Mouse (Mus musculus) midbrain, embryonic 12.5 days (tissue): Measurements from ENCODE around the gene 4930469K13Rik. TPM values are rescaled to one million over a fixed set of nuclear protein-coding genes. Genes with fewer than 3 reads are reported as not detected.

Experiments used
- ATAC-seq: fragments of 200-750 bp; cut with Nextera tagmentation; 2 replicates; pipeline ENCODE4 v1.8.0; 2017; ENCODE audit warnings: low read depth, moderate TSS enrichment, moderate library complexity; ENCODE audit not compliant: low FRiP score
- H3K27ac ChIP-seq: fragments of 300-500 bp; sonication (generic); replicated peaks from 2 replicates; pipeline ENCODE4 v1.5.1; 2016; ENCODE audit warnings: mild to moderate bottlenecking
- H3K27me3 ChIP-seq: fragments of 300-500 bp; sonication (generic); 2 replicates; pipeline ENCODE4 v1.6.1; 2016; ENCODE audit warnings: mild to moderate bottlenecking
- H3K36me3 ChIP-seq: fragments of 300-500 bp; sonication (generic); 2 replicates; pipeline ENCODE4 v1.6.1; 2016
- H3K4me1 ChIP-seq: fragments of 300-500 bp; sonication (generic); 2 replicates; pipeline ENCODE4 v1.6.1; 2016
- H3K4me2 ChIP-seq: fragments of 300-500 bp; sonication (generic); replicated peaks from 2 replicates; pipeline ENCODE4 v1.6.1; 2016; ENCODE audit warnings: mild to moderate bottlenecking, moderate library complexity
- H3K4me3 ChIP-seq: fragments of 300-500 bp; sonication (generic); 2 replicates; pipeline ENCODE4 v1.5.1; 2016; ENCODE audit warnings: mild to moderate bottlenecking
- H3K9ac ChIP-seq: fragments of 300-500 bp; sonication (generic); replicated peaks from 2 replicates; pipeline ENCODE4 v1.6.1; 2016; ENCODE audit warnings: mild to moderate bottlenecking, moderate library complexity
- H3K9me3 ChIP-seq: fragments of 300-500 bp; sonication (generic); 2 replicates; pipeline ENCODE4 v1.6.1; 2016; ENCODE audit warnings: mild to moderate bottlenecking
- WGBS: fragments of 180-500 bp; shearing (Covaris S2); methylation state at CpG from one replicate; pipeline ENCODE4 v1.1.7; 2016; 5-methylcytosine and 5-hydroxymethylcytosine counted together
- polyA plus RNA-seq: library from polyadenylated mRNA; unstranded; fragments of >200 nt; fragmentation: Nextera tagmentation; extraction: Ambion mirVana; gene quantifications from 2 replicates; pipeline ENCODE4 v1.2.1, GENCODE M21; 2016

4930469K13Rik gene
- polyA plus RNA-seq, 1 experiment from 2014 or later: not detected

GRCm38 (mm10) chr11:33943565-33943964, 154.8 kb downstream of the 4930469K13Rik start:
- ATAC-seq: no peak
- no peak overlapping the region for H3K9ac ChIP-seq
- no peak overlapping the region for H3K27ac ChIP-seq
- no peak overlapping the region for H3K4me2 ChIP-seq
- 67% methylated on average over 1 of the region's 1 CpGs for WGBS
- H3K36me3 ChIP-seq: no peaks in the 10 kb centered on the region
- no peaks in the 10 kb centered on the region for H3K9me3 ChIP-seq
- no peaks in the 10 kb centered on the region for H3K27me3 ChIP-seq
- no peak overlapping the region for H3K4me3 ChIP-seq
- no peaks in the 10 kb centered on the region for H3K4me1 ChIP-seq

- Histone ChIP-seq H3K4me3 (no peak overlapping the region), H3K4me1 (no peaks in the 10 kb centered on the region), H3K9ac (no peak overlapping the region), H3K27me3 (no peaks in the 10 kb centered on the region), H3K27ac (no peak overlapping the region), H3K36me3 (no peaks in the 10 kb centered on the region), H3K4me2 (no peak overlapping the region), H3K9me3 (no peaks in the 10 kb centered on the region)
- 91% methylated on average over 4 of the region's 4 CpGs for WGBS
- no peak for ATAC-seq
Observed at GRCm38 (mm10) chr11:33939456-33940113, 158.8 kb downstream of the 4930469K13Rik start.

- ATAC-seq: no peak
- H3K27ac ChIP-seq: 0 out of 2 replicates have a peak overlapping the region, but pooled peaks have one; percentile 31
- H3K4me2 ChIP-seq: no peak overlapping the region
- H3K27me3 ChIP-seq: no peaks in the 10 kb centered on the region
- no peaks in the 10 kb centered on the region for H3K9me3 ChIP-seq
- no peaks in the 10 kb centered on the region for H3K36me3 ChIP-seq
- no peak overlapping the region for H3K9ac ChIP-seq
- WGBS: 53% methylated on average over 7 of the region's 7 CpGs
- no peaks in the 10 kb centered on the region for H3K4me1 ChIP-seq
- H3K4me3 ChIP-seq: no peak overlapping the region
Observed at GRCm38 (mm10) chr11:33938561-33939274, 159.6 kb downstream of the 4930469K13Rik start.

GRCm38 (mm10) chr11:33937641-33938040, 160.7 kb downstream of the 4930469K13Rik start:
- Histone ChIP-seq H3K27me3 (no peaks in the 10 kb centered on the region), H3K27ac (no peak overlapping the region), H3K4me2 (no peak overlapping the region), H3K9ac (no peak overlapping the region), H3K4me1 (no peaks in the 10 kb centered on the region), H3K36me3 (no peaks in the 10 kb centered on the region), H3K9me3 (no peaks in the 10 kb centered on the region), H3K4me3 (no peak overlapping the region)
- WGBS: 88% methylated on average over 8 of the region's 8 CpGs
- ATAC-seq: no peak

GRCm38 (mm10) chr11:33934286-33934685, 164.1 kb downstream of the 4930469K13Rik start:
- H3K27ac ChIP-seq: no peak overlapping the region
- no peak overlapping the region for H3K9ac ChIP-seq
- no peaks in the 10 kb centered on the region for H3K9me3 ChIP-seq
- WGBS: 65% methylated on average over 9 of the region's 9 CpGs
- ATAC-seq: no peak
- H3K36me3 ChIP-seq: no peaks in the 10 kb centered on the region
- no peak overlapping the region for H3K4me3 ChIP-seq
- no peaks in the 10 kb centered on the region for H3K4me1 ChIP-seq
- no peak overlapping the region for H3K4me2 ChIP-seq
- no peaks in the 10 kb centered on the region for H3K27me3 ChIP-seq

GRCm38 (mm10) chr11:33932386-33933111, 165.8 kb downstream of the 4930469K13Rik start:
- 0 out of 2 replicates have a peak, but pooled peaks cover 4% of the 10 kb centered on the region for H3K27me3 ChIP-seq
- H3K27ac ChIP-seq: no peak overlapping the region
- H3K4me3 ChIP-seq: no peak overlapping the region
- no peaks in the 10 kb centered on the region for H3K36me3 ChIP-seq
- H3K9me3 ChIP-seq: no peaks in the 10 kb centered on the region
- H3K9ac ChIP-seq: no peak overlapping the region
- ATAC-seq: 0 out of 2 replicates have a peak, but pooled peaks have one; percentile 27
- H3K4me1 ChIP-seq: no peaks in the 10 kb centered on the region
- 0 out of 2 replicates have a peak overlapping the region, but pooled peaks have one; percentile 1 for H3K4me2 ChIP-seq
- 71% methylated on average over 18 of the region's 18 CpGs for WGBS

- no peak for ATAC-seq
- H3K4me2 ChIP-seq: 0 out of 2 replicates have a peak overlapping the region, but pooled peaks have one; percentile 1
- WGBS: 11% methylated on average over 9 of the region's 10 CpGs
Observed at GRCm38 (mm10) chr11:33931836-33932385, 166.4 kb downstream of the 4930469K13Rik start.

GRCm38 (mm10) chr11:33929412-33929811, 168.9 kb downstream of the 4930469K13Rik start:
- ATAC-seq: no peak
- no peak overlapping the region for H3K27ac ChIP-seq
- no peaks in the 10 kb centered on the region for H3K9me3 ChIP-seq
- 0 out of 2 replicates have a peak, but pooled peaks cover 10% of the 10 kb centered on the region for H3K27me3 ChIP-seq
- no peak overlapping the region for H3K4me2 ChIP-seq
- H3K9ac ChIP-seq: no peak overlapping the region
- WGBS: 72% methylated on average over 11 of the region's 11 CpGs
- H3K4me1 ChIP-seq: 0 out of 2 replicates have a peak, but pooled peaks cover 2% of the 10 kb centered on the region
- no peaks in the 10 kb centered on the region for H3K36me3 ChIP-seq
- no peak overlapping the region for H3K4me3 ChIP-seq

More at GRCm38 (mm10) chr11:33931836-33932385, 166.4 kb downstream of the 4930469K13Rik start:
- Histone ChIP-seq H3K9me3 (no peaks in the 10 kb centered on the region), H3K36me3 (no peaks in the 10 kb centered on the region), H3K27me3 (0 out of 2 replicates have a peak, but pooled peaks cover 6% of the 10 kb centered on the region), H3K4me3 (no peak overlapping the region), H3K27ac (no peak overlapping the region), H3K9ac (no peak overlapping the region), H3K4me1 (no peaks in the 10 kb centered on the region)

- 0 out of 2 replicates have a peak, but pooled peaks cover 2% of the 10 kb centered on the region for H3K4me1 ChIP-seq
- 0 out of 2 replicates have a peak, but pooled peaks cover 10% of the 10 kb centered on the region for H3K27me3 ChIP-seq
- no peaks in the 10 kb centered on the region for H3K36me3 ChIP-seq
- no peak overlapping the region for H3K27ac ChIP-seq
- H3K4me3 ChIP-seq: no peak overlapping the region
- H3K4me2 ChIP-seq: no peak overlapping the region
- no peaks in the 10 kb centered on the region for H3K9me3 ChIP-seq
- WGBS: 51% methylated on average over 7 of the region's 7 CpGs
- no peak overlapping the region for H3K9ac ChIP-seq
- peak; percentile 39; the same call in 1 of the 2 replicates for ATAC-seq
Observed at GRCm38 (mm10) chr11:33928658-33929057, 169.7 kb downstream of the 4930469K13Rik start.

GRCm38 (mm10) chr11:33927836-33928235, 170.5 kb downstream of the 4930469K13Rik start:
- Histone ChIP-seq H3K4me1 (0 out of 2 replicates have a peak, but pooled peaks cover 2% of the 10 kb centered on the region), H3K27ac (no peak overlapping the region), H3K9ac (no peak overlapping the region), H3K36me3 (no peaks in the 10 kb centered on the region), H3K9me3 (no peaks in the 10 kb centered on the region), H3K4me3 (no peak overlapping the region), H3K4me2 (no peak overlapping the region), H3K27me3 (0 out of 2 replicates have a peak, but pooled peaks cover 10% of the 10 kb centered on the region)
- WGBS: 83% methylated on average over 4 of the region's 4 CpGs
- ATAC-seq: no peak

GRCm38 (mm10) chr11:33927321-33927720, 171.0 kb downstream of the 4930469K13Rik start:
- 57% methylated on average over 6 of the region's 6 CpGs for WGBS
- H3K9me3 ChIP-seq: no peaks in the 10 kb centered on the region
- no peak overlapping the region for H3K9ac ChIP-seq
- H3K27me3 ChIP-seq: 0 out of 2 replicates have a peak, but pooled peaks cover 10% of the 10 kb centered on the region
- ATAC-seq: no peak
- H3K4me1 ChIP-seq: 0 out of 2 replicates have a peak, but pooled peaks cover 2% of the 10 kb centered on the region
- H3K4me3 ChIP-seq: no peak overlapping the region
- H3K27ac ChIP-seq: no peak overlapping the region
- no peak overlapping the region for H3K4me2 ChIP-seq
- no peaks in the 10 kb centered on the region for H3K36me3 ChIP-seq
